Mouse (Mus musculus): ENCODE data around the gene Eepd1. TPM values are rescaled to one million over a fixed set of nuclear protein-coding genes. Genes with fewer than 3 reads are reported as not detected.

The Eepd1 gene
- total and polyA plus RNA-seq, 3 experiments, result 0.85 to 1.6 TPM; not detected in 1

- H3K4me3 ChIP-seq (ENCODE audit: control insufficient read depth in 1 of 2, insufficient read depth in 1 of 2, low read depth in 2 of 2, low read length in 2 of 2), result no peak overlapping the region
- peaks cover 0 to 4% of the 10 kb centered on the region in 2 experiments; a peak in 1 of 4 replicates for H3K4me1 ChIP-seq (ENCODE audit: control insufficient read depth in 1 of 2, insufficient read depth in 2 of 2, low read length in 2 of 2)
- H3K9ac ChIP-seq (ENCODE audit: control insufficient read depth, low read depth, low read length, poor library complexity, severe bottlenecking), result no peak overlapping the region
- no peaks in the 10 kb centered on the region for H3K9me3 ChIP-seq (replicated peaks; ENCODE audit: insufficient read depth, low read length)
- H3K36me3 ChIP-seq (ENCODE audit: control insufficient read depth in 1 of 2, insufficient read depth in 2 of 2, low read length in 2 of 2), result peaks cover 0 to 2% of the 10 kb centered on the region in 2 experiments; a peak in 2 of 4 replicates
- no peaks in the 10 kb centered on the region for H3K79me2 ChIP-seq (ENCODE audit: control insufficient read depth, insufficient read depth, low read length, poor library complexity)
- DNase-seq (ENCODE audit: low read depth, low spot score), result no peak
- TF ChIP-seq CHD1 (IDR thresholded peaks at IDR 0.05; ENCODE audit: low read depth, low read length) (no peak), GABPA (IDR thresholded peaks at IDR 0.05; ENCODE audit: low read depth, low read length) (no peak), POLR2AphosphoS5 (IDR thresholded peaks at IDR 0.05; ENCODE audit: borderline replicate concordance, low read depth, low read length) (no peak), NRF1 (IDR thresholded peaks at IDR 0.05; ENCODE audit: insufficient read depth, low read depth, low read length, poor library complexity, severe bottlenecking) (no peak), USF2 (IDR thresholded peaks at IDR 0.05; ENCODE audit: borderline replicate concordance in 1 of 2, insufficient read depth in 1 of 2, low read depth in 1 of 2, low read length in 2 of 2) (no peak), POLR2AphosphoS2 (IDR thresholded peaks at IDR 0.05; ENCODE audit: low read length) (no peak), CHD2 (IDR thresholded peaks at IDR 0.05; ENCODE audit: low read length) (no peak), MAX (IDR thresholded peaks at IDR 0.05; ENCODE audit: low read length) (no peak)
- H3K27me3 ChIP-seq (ENCODE audit: control insufficient read depth in 1 of 2, insufficient read depth in 2 of 2, low read length in 2 of 2), result no peaks in the 10 kb centered on the region
- no peak overlapping the region for H3K27ac ChIP-seq (ENCODE audit: control insufficient read depth, low read depth, low read length)
Measured at GRCm38 (mm10) chr9:25516640-25517039, 35.3 kb downstream of the Eepd1 start.

GRCm38 (mm10) chr9:25517982-25518381 lies 36.6 kb downstream of the Eepd1 start:
- Histone ChIP-seq H3K27me3 (ENCODE audit: control insufficient read depth in 1 of 2, insufficient read depth in 2 of 2, low read length in 2 of 2) (no peaks in the 10 kb centered on the region), H3K9ac (ENCODE audit: control insufficient read depth, low read depth, low read length, poor library complexity, severe bottlenecking) (no peak overlapping the region)
- TF ChIP-seq EP300 (IDR thresholded peaks at IDR 0.05; ENCODE audit: low read depth in 1 of 2, low read length in 2 of 2), result no peak
- no peak for TF ChIP-seq POLR2A (IDR thresholded peaks at IDR 0.05; ENCODE audit: control insufficient read depth in 1 of 2, insufficient read depth in 1 of 2, low read depth in 1 of 2, low read length in 2 of 2, poor library complexity in 1 of 2)
- TF ChIP-seq JUND (IDR thresholded peaks at IDR 0.05; ENCODE audit: low read depth, low read length), result no peak
- TF ChIP-seq NELFE (IDR thresholded peaks at IDR 0.05; ENCODE audit: low read depth, low read length), result no peak
- no peak for TF ChIP-seq ZNF384 (IDR thresholded peaks at IDR 0.05; ENCODE audit: low read depth, low read length)
- no peak for TF ChIP-seq MAFK (IDR thresholded peaks at IDR 0.05; ENCODE audit: borderline replicate concordance, low read depth, low read length)
- TF ChIP-seq CHD2 (IDR thresholded peaks at IDR 0.05; ENCODE audit: low read length), result no peak
- no peak for TF ChIP-seq HCFC1 (IDR thresholded peaks at IDR 0.05; ENCODE audit: low read depth, low read length)
- TF ChIP-seq MYB (IDR thresholded peaks at IDR 0.05; ENCODE audit: low read depth, low read length), result no peak
- TF ChIP-seq BHLHE40 (IDR thresholded peaks at IDR 0.05; ENCODE audit: borderline replicate concordance, low read depth, low read length), result no peak
- no peak for TF ChIP-seq USF1 (IDR thresholded peaks at IDR 0.05; ENCODE audit: low read depth, low read length)
- TF ChIP-seq UBTF (IDR thresholded peaks at IDR 0.05; ENCODE audit: borderline replicate concordance, insufficient read depth, low read depth, low read length), result no peak
- no peak for TF ChIP-seq MAZ (IDR thresholded peaks at IDR 0.05; ENCODE audit: low read depth, low read length)
- no peak for TF ChIP-seq KAT2A (conservative IDR thresholded peaks at IDR 0.05; ENCODE audit: low read depth, low read length)
- TF ChIP-seq USF2 (IDR thresholded peaks at IDR 0.05; ENCODE audit: borderline replicate concordance in 1 of 2, insufficient read depth in 1 of 2, low read depth in 1 of 2, low read length in 2 of 2), result no peak
- no peak for TF ChIP-seq MXI1 (IDR thresholded peaks at IDR 0.05; ENCODE audit: low read depth, low read length)

More at GRCm38 (mm10) chr9:25517982-25518381, 36.6 kb downstream of the Eepd1 start:
- Histone ChIP-seq H3K79me2 (ENCODE audit: control insufficient read depth, insufficient read depth, low read length, poor library complexity) (no peaks in the 10 kb centered on the region), H3K4me1 (ENCODE audit: control insufficient read depth in 1 of 2, insufficient read depth in 2 of 2, low read length in 2 of 2) (peaks cover 0 to 4% of the 10 kb centered on the region in 2 experiments; a peak in 1 of 4 replicates), H3K36me3 (ENCODE audit: control insufficient read depth in 1 of 2, insufficient read depth in 2 of 2, low read length in 2 of 2) (peaks cover 0 to 2% of the 10 kb centered on the region in 2 experiments; a peak in 2 of 4 replicates), H3K27ac (ENCODE audit: control insufficient read depth, low read depth, low read length) (no peak overlapping the region), H3K9me3 (replicated peaks; ENCODE audit: insufficient read depth, low read length) (no peaks in the 10 kb centered on the region), H3K4me3 (ENCODE audit: control insufficient read depth in 1 of 2, insufficient read depth in 1 of 2, low read depth in 2 of 2, low read length in 2 of 2) (no peak overlapping the region)
- no peak for DNase-seq (ENCODE audit: low read depth, low spot score)
